Mouse (Mus musculus) heart, postnatal 4 days (tissue): Measurements from ENCODE around the gene Slc9a2. TPM values are rescaled to one million over a fixed set of nuclear protein-coding genes. Genes with fewer than 3 reads are reported as not detected.
"Not testable (repeated sequence)": the region's sequence is repeated elsewhere in the genome, so short reads cannot be mapped to it uniquely, and the experiment has no call there.

Experiments
- DNase-seq: peaks from one replicate; pipeline ENCODE4 v3.0.0; 2021
- total RNA-seq, 2 experiments: library from RNA; stranded (reverse); gene quantifications; 2 replicates each; pipeline ENCODE4 v1.2.3; 2021

Gene Slc9a2
- total RNA-seq, result 1 to 10 TPM in 1 of 2 experiments, under 1 TPM in 1; 0.97 to 1.0 TPM

GRCm38 (mm10) chr1:40680067-40680867 is at the start of gene Slc9a2:
Gene Slc9a2 (plus strand): TSS chr1:40680574.
- peak; percentile 8 for DNase-seq

GRCm38 (mm10) chr1:40632407-40633062 is 47.8 kb upstream of the Slc9a2 start:
- no peak for DNase-seq

- no peak for DNase-seq
These were observed 45.8 kb upstream of the Slc9a2 start for GRCm38 (mm10) chr1:40634608-40635007.

- no peak for DNase-seq
These were observed 32.1 kb upstream of the Slc9a2 start for GRCm38 (mm10) chr1:40648234-40648633.

- peak; percentile 32 for DNase-seq
These were observed 29.4 kb upstream of the Slc9a2 start for GRCm38 (mm10) chr1:40650803-40651497.

- no peak for DNase-seq
These were observed 23.3 kb upstream of the Slc9a2 start for GRCm38 (mm10) chr1:40657035-40657434.

GRCm38 (mm10) chr1:40657978-40658496 is 22.3 kb upstream of the Slc9a2 start:
- peak; percentile 79 for DNase-seq

GRCm38 (mm10) chr1:40659017-40659416 is 21.4 kb upstream of the Slc9a2 start:
- no peak for DNase-seq

GRCm38 (mm10) chr1:40659496-40659895 is 20.9 kb upstream of the Slc9a2 start:
- no peak for DNase-seq

- DNase-seq, result peak; percentile 9
These were observed 19.5 kb upstream of the Slc9a2 start for GRCm38 (mm10) chr1:40660838-40661237.

GRCm38 (mm10) chr1:40665401-40666370 is 14.7 kb upstream of the Slc9a2 start:
- DNase-seq, result no peak

- not testable (repeated sequence) for DNase-seq
These were observed 12.9 kb upstream of the Slc9a2 start for GRCm38 (mm10) chr1:40667442-40667841.

GRCm38 (mm10) chr1:40670025-40670424 is 10.3 kb upstream of the Slc9a2 start:
- DNase-seq, result peak; percentile 55

GRCm38 (mm10) chr1:40671490-40671889 is 8.9 kb upstream of the Slc9a2 start:
- no peak for DNase-seq

- peak; percentile 42 for DNase-seq
These were observed 3.1 kb upstream of the Slc9a2 start for GRCm38 (mm10) chr1:40677306-40677705.

GRCm38 (mm10) chr1:40680868-40681698 is 709 bp downstream of the Slc9a2 start:
- peak; percentile 33 for DNase-seq

- no peak for DNase-seq
These were observed 1.5 kb downstream of the Slc9a2 start for GRCm38 (mm10) chr1:40681699-40682510.

- no peak for DNase-seq
These were observed 13.9 kb downstream of the Slc9a2 start for GRCm38 (mm10) chr1:40694296-40694695.

GRCm38 (mm10) chr1:40696436-40696835 is 16.1 kb downstream of the Slc9a2 start:
- DNase-seq, result no peak

GRCm38 (mm10) chr1:40705099-40705498 is 24.7 kb downstream of the Slc9a2 start:
- no peak for DNase-seq
